Mouse (Mus musculus) MEL (cell line): ENCODE data around the gene Rbms3. TPM values are rescaled to one million over a fixed set of nuclear protein-coding genes. Genes with fewer than 3 reads are reported as not detected.

Experiments used
- DNase-seq: peaks from one replicate; pipeline ENCODE4 v3.0.0; 2011; ENCODE audit warnings: low read depth, low spot score
- H3K27ac ChIP-seq: 2 replicates; pipeline ENCODE4 v1.5.1; 2012; ENCODE audit warnings: low read depth, mild to moderate bottlenecking, control low read depth, low read length, moderate library complexity; ENCODE audit not compliant: control insufficient read depth
- H3K27me3 ChIP-seq, 2 experiments: fragments of 150-350 bp in 1 of 2; sonication (generic) in 1 of 2; 2 replicates each; pipeline ENCODE4 v1.6.1; 2012; ENCODE audit warnings: low read length in 2 of 2, mild to moderate bottlenecking in 2 of 2, improper control_type of control experiment in 1 of 2, moderate library complexity in 1 of 2; ENCODE audit not compliant: insufficient read depth in 2 of 2, control insufficient read depth in 1 of 2
- H3K36me3 ChIP-seq, 2 experiments: 2 replicates each; pipeline ENCODE4 v1.6.1; 2012 to 2014; ENCODE audit warnings: low read length in 2 of 2, improper control_type of control experiment in 1 of 2, inconsistent platforms in 1 of 2, mild to moderate bottlenecking in 1 of 2; ENCODE audit not compliant: insufficient read depth in 2 of 2, control insufficient read depth in 1 of 2
- H3K4me1 ChIP-seq, 2 experiments: fragments of 150-350 bp in 1 of 2; sonication (generic) in 1 of 2; 2 replicates each; pipeline ENCODE4 v1.6.1; 2012; ENCODE audit warnings: low read length in 2 of 2, improper control_type of control experiment in 1 of 2, mild to moderate bottlenecking in 1 of 2; ENCODE audit not compliant: insufficient read depth in 2 of 2, control insufficient read depth in 1 of 2
- H3K4me3 ChIP-seq, 2 experiments: fragments of 150-350 bp in 1 of 2; sonication (generic) in 1 of 2; 2 replicates each; pipeline ENCODE4 v1.5.1; 2012; ENCODE audit warnings: low read depth in 2 of 2, low read length in 2 of 2, mild to moderate bottlenecking in 2 of 2, moderate library complexity in 2 of 2, control low read depth in 1 of 2, improper control_type of control experiment in 1 of 2; ENCODE audit not compliant: control insufficient read depth in 1 of 2, insufficient read depth in 1 of 2
- H3K79me2 ChIP-seq: 2 replicates; pipeline ENCODE4 v1.6.1; 2012; ENCODE audit warnings: mild to moderate bottlenecking, low read length, moderate library complexity; ENCODE audit not compliant: control insufficient read depth, poor library complexity, insufficient read depth
- H3K9ac ChIP-seq: 2 replicates; pipeline ENCODE4 v1.6.1; 2012; ENCODE audit warnings: low read depth, mild to moderate bottlenecking, control low read depth, low read length, moderate library complexity; ENCODE audit not compliant: control insufficient read depth, poor library complexity, severe bottlenecking
- H3K9me3 ChIP-seq: fragments of 150-350 bp; sonication (generic); replicated peaks from 2 replicates; pipeline ENCODE4 v1.6.1; 2012; ENCODE audit warnings: mild to moderate bottlenecking, low read length, improper control_type of control experiment, moderate library complexity; ENCODE audit not compliant: insufficient read depth
- CHD2 ChIP-seq: IDR thresholded peaks from 2 replicates; pipeline ENCODE4 v1.6.1; 2011; ENCODE audit warnings: low read length, improper control_type of control experiment
- CTCF ChIP-seq, 3 experiments: IDR thresholded peaks in 2 of 3; conservative IDR thresholded peaks in 1 of 3; 2 replicates each; pipeline ENCODE4 v1.5.1; 2011 to 2012; ENCODE audit warnings: low read length in 3 of 3, low read depth in 2 of 3, mild to moderate bottlenecking in 2 of 3, improper control_type of control experiment in 1 of 3, inconsistent platforms in 1 of 3, mixed read lengths in 1 of 3, moderate library complexity in 1 of 3; ENCODE audit not compliant: control insufficient read depth in 1 of 3, insufficient read depth in 1 of 3, poor library complexity in 1 of 3, severe bottlenecking in 1 of 3
- ELF1 ChIP-seq: IDR thresholded peaks from 2 replicates; pipeline ENCODE4 v1.6.1; 2014; ENCODE audit warnings: low read depth, mild to moderate bottlenecking, inconsistent platforms, low read length, improper control_type of control experiment, moderate library complexity
- EP300 ChIP-seq, 2 experiments: IDR thresholded peaks; 2 replicates each; pipeline ENCODE4 v1.6.1; 2011; ENCODE audit warnings: improper control_type of control experiment in 2 of 2, low read length in 2 of 2, low read depth in 1 of 2, mild to moderate bottlenecking in 1 of 2
- GATA1 ChIP-seq: IDR thresholded peaks from 2 replicates; pipeline ENCODE4 v1.6.1; 2011; ENCODE audit warnings: low read depth, low read length, improper control_type of control experiment
- MAFK ChIP-seq: IDR thresholded peaks from 2 replicates; pipeline ENCODE4 v1.6.1; 2011; ENCODE audit warnings: low read depth, mild to moderate bottlenecking, low read length, improper control_type of control experiment, borderline replicate concordance
- MAZ ChIP-seq: IDR thresholded peaks from 2 replicates; pipeline ENCODE4 v1.6.1; 2012; ENCODE audit warnings: low read depth, mild to moderate bottlenecking, inconsistent platforms, low read length, improper control_type of control experiment
- MEF2A ChIP-seq: IDR thresholded peaks from 2 replicates; pipeline ENCODE4 v1.6.1; 2014; ENCODE audit warnings: low read depth, mild to moderate bottlenecking, inconsistent platforms, low read length, improper control_type of control experiment; ENCODE audit not compliant: poor library complexity, insufficient replicate concordance, severe bottlenecking; ENCODE audit errors: extremely low read depth
- NELFE ChIP-seq: IDR thresholded peaks from 2 replicates; pipeline ENCODE4 v1.6.1; 2011; ENCODE audit warnings: low read depth, low read length, improper control_type of control experiment
- POLR2AphosphoS5 ChIP-seq: IDR thresholded peaks from 2 replicates; pipeline ENCODE4 v1.6.1; 2012; ENCODE audit warnings: low read depth, borderline replicate concordance, mild to moderate bottlenecking, inconsistent platforms, low read length, moderate library complexity, mixed read lengths
- SMC3 ChIP-seq: IDR thresholded peaks from 2 replicates; pipeline ENCODE4 v1.6.1; 2011; ENCODE audit warnings: low read depth, low read length, improper control_type of control experiment
- TAL1 ChIP-seq: IDR thresholded peaks from 2 replicates; pipeline ENCODE4 v1.6.1; 2012; ENCODE audit warnings: mild to moderate bottlenecking, inconsistent platforms, low read length, moderate library complexity, mixed read lengths
- USF1 ChIP-seq: IDR thresholded peaks from 2 replicates; pipeline ENCODE4 v1.6.1; 2014; ENCODE audit warnings: low read depth, mild to moderate bottlenecking, inconsistent platforms, low read length, improper control_type of control experiment, moderate library complexity
- USF2 ChIP-seq, 2 experiments: IDR thresholded peaks; 2 replicates each; pipeline ENCODE4 v1.6.1; 2011 to 2012; ENCODE audit warnings: improper control_type of control experiment in 2 of 2, low read length in 2 of 2, borderline replicate concordance in 1 of 2, inconsistent platforms in 1 of 2, low read depth in 1 of 2, mild to moderate bottlenecking in 1 of 2; ENCODE audit not compliant: insufficient read depth in 1 of 2
- polyA plus RNA-seq, 2 experiments: library from polyadenylated mRNA; stranded (reverse) in 1 of 2; unstranded in 1 of 2; fragments of >175 nt in 1 of 2; fragments of >200 nt in 1 of 2; gene quantifications; 2 replicates each; pipeline versions ENCODE4 v1.2.1 to v1.2.4; 2012; ENCODE audit warnings: low replicate concordance in 2 of 2, low read depth in 1 of 2; ENCODE audit not compliant: insufficient read length in 2 of 2, insufficient read depth in 1 of 2, missing spikeins in 1 of 2
- total RNA-seq: library from RNA; depleted of rRNA; stranded (reverse); fragments of 300-350 nt; gene quantifications from 2 replicates; pipeline ENCODE4 v1.2.3, GENCODE M21; 2012

Gene Rbms3
- total and polyA plus RNA-seq, 3 experiments: not detected

DNA sequence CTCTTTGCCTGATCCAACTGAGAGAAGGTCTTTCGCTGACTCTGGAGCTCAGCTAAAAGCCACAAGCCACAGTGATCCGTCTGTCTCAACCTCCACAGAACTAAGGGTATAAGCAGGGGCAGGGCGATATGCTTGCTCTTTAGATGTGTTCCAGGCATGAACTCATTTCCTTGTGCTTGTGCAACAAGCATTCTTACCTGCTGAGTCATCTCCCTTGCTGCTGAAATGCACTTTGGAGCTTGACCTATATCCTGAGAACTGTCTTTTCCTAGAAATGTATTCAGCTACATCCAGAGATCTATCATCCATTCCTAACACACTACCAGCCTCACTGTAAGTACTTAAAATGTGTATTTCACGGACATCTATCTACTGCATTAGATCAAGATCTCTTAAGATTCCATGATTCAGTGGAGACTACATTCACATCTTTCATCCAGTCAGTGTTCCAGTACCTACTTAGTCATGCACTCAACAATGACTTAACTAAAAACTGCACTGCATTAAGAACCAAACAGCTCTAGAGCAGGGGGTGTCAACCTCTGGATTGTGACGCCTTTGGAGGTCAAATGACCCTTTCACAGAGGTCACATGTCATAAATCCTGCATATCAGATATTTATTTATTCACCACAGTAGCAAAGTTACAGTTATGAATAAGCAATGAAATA is 58.4 kb downstream of the Rbms3 start:
- DNase-seq: no peak
- H3K4me3 ChIP-seq: no peak overlapping the region
- TF ChIP-seq POLR2AphosphoS5: no peak
- TF ChIP-seq SMC3: no peak
- no peak for TF ChIP-seq MEF2A
- no peak for TF ChIP-seq NELFE
- TF ChIP-seq, all 39 proteins: peak for 0

GRCm38 (mm10) chr9:117570240-117570821 is 59.4 kb downstream of the Rbms3 start:
- Histone ChIP-seq H3K27me3 (no peaks in the 10 kb centered on the region), H3K9me3 (no peaks in the 10 kb centered on the region), H3K9ac (no peak overlapping the region), H3K79me2 (no peaks in the 10 kb centered on the region), H3K4me1 (no peaks in the 10 kb centered on the region), H3K27ac (no peak overlapping the region), H3K4me3 (no peak overlapping the region), H3K36me3 (no peaks in the 10 kb centered on the region)
- TF ChIP-seq CHD2: no peak
- no peak for TF ChIP-seq GATA1
- TF ChIP-seq TAL1: no peak
- TF ChIP-seq MAFK: no peak
- no peak for TF ChIP-seq USF2 (IDR thresholded peaks at IDR 0.05; ENCODE audit: borderline replicate concordance in 1 of 2, insufficient read depth in 1 of 2, low read depth in 1 of 2, low read length in 2 of 2)
- TF ChIP-seq EP300 (IDR thresholded peaks at IDR 0.05; ENCODE audit: low read depth in 1 of 2, low read length in 2 of 2): no peak
- no peak for TF ChIP-seq CTCF (IDR thresholded peaks at IDR 0.05 in 2 of 3, conservative IDR thresholded peaks at IDR 0.05 in 1 of 3; ENCODE audit: control insufficient read depth in 1 of 3, insufficient read depth in 1 of 3, low read depth in 2 of 3, low read length in 3 of 3, poor library complexity in 1 of 3, severe bottlenecking in 1 of 3)
- no peak for TF ChIP-seq ELF1
- no peak for TF ChIP-seq SMC3
- TF ChIP-seq NELFE: no peak
- TF ChIP-seq USF1: no peak
- no peak for TF ChIP-seq MAZ
- DNase-seq: no peak

More for the DNA sequence above, 58.4 kb downstream of the Rbms3 start:
- no peaks in the 10 kb centered on the region for H3K36me3 ChIP-seq
- H3K79me2 ChIP-seq: no peaks in the 10 kb centered on the region
- H3K4me1 ChIP-seq: no peaks in the 10 kb centered on the region
- H3K27ac ChIP-seq: no peak overlapping the region
- no peak overlapping the region for H3K9ac ChIP-seq
- H3K27me3 ChIP-seq: no peaks in the 10 kb centered on the region
- H3K9me3 ChIP-seq: no peaks in the 10 kb centered on the region
